ENCODE assay signal across 13 mouse cellular contexts in the genomic region with DNA sequence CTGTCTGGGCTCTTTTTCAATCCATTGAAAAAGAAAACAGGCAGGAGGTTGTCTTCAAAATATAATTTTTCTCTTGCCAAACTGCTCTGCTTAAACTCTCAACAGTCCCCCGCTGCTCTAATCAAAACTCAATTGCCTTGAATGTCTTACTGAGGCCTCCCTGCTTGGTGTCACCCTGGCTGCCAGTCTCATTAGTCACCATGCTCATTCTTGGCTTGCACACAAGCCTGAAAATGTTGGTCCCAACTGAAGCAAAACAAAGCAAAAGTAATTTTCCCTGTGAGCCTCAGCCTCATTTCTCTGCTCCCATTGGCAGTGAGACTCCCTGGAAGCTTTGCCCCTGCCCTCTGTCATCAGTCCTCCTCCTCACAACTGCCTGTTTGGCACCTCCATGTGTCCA.
DNase-seq lines count a peak whose midpoint lies in the region; ATAC-seq lines count a peak whose summit lies in the region.
"Had no signal": no experiment of that assay in that cellular context is flagged by ENCODE, and none has a peak within 500 bp of the region (broad histone marks: within the 10 kb centered on the region; RNA-seq: fewer than 3 reads in every experiment).

No protein-coding gene starts in this region.

- peak; percentile 1 for DNase-seq in heart, adult 8-10 months (ENCODE audit: low spot score)
- DNase-seq in right cerebral cortex, adult 18-20 months: peak; percentile 7
- no peak for DNase-seq in right cerebral cortex, postnatal 25 days
- DNase-seq in heart, postnatal 10 days: peak; percentile 5 to 17
- peak; percentile 17 for DNase-seq in lung, postnatal 36 days
- DNase-seq in cerebellum, adult 11-12 months: no peak
- DNase-seq: cerebellum, postnatal 25 days; right cerebral cortex, postnatal 4 days had no signal

- no peaks in the 10 kb centered on the region for H3K9me3 ChIP-seq in heart, embryonic 11.5 days (replicated peaks; ENCODE audit: control insufficient read depth, low read length)
- H3K9me3 ChIP-seq: embryonic facial prominence, embryonic 15.5 days had no signal

- H3K9ac ChIP-seq in heart, embryonic 11.5 days (ENCODE audit: low read depth, low read length): no peak overlapping the region
- H3K9ac ChIP-seq: embryonic facial prominence, embryonic 15.5 days had no signal

- no peaks in the 10 kb centered on the region for H3K36me3 ChIP-seq in heart, embryonic 11.5 days (ENCODE audit: control insufficient read depth, insufficient read depth, low read length)
- H3K36me3 ChIP-seq: embryonic facial prominence, embryonic 15.5 days had no signal

- WGBS in heart, embryonic 11.5 days (ENCODE audit: insufficient replicate concordance): 52% methylated on average over 1 of the region's 1 CpGs

- no peak overlapping the region for H3K27ac ChIP-seq in heart, embryonic 11.5 days (ENCODE audit: low read depth, low read length)
- H3K27ac ChIP-seq: embryonic facial prominence, embryonic 15.5 days had no signal

- no peak overlapping the region for H3K4me2 ChIP-seq in heart, embryonic 11.5 days
- H3K4me2 ChIP-seq: embryonic facial prominence, embryonic 15.5 days had no signal

- no peaks in the 10 kb centered on the region for H3K27me3 ChIP-seq in heart, embryonic 11.5 days (ENCODE audit: control insufficient read depth, insufficient read depth, low read length)
- H3K27me3 ChIP-seq: embryonic facial prominence, embryonic 15.5 days had no signal

- no peaks in the 10 kb centered on the region for H3K4me1 ChIP-seq in heart, embryonic 11.5 days (ENCODE audit: control insufficient read depth, insufficient read depth, low read length)
- H3K4me1 ChIP-seq: embryonic facial prominence, embryonic 15.5 days had no signal

- no peak for ATAC-seq in heart, embryonic 11.5 days (replicated peaks; ENCODE audit: insufficient number of reproducible peaks, low FRiP score, low TSS enrichment)
- no peak for ATAC-seq in erythroid progenitor cell, adult 5-6 weeks (replicated peaks; ENCODE audit: low FRiP score, poor library complexity, severe bottlenecking)
- ATAC-seq: CD4-positive, CD25-positive, alpha-beta regulatory T cell, adult 4 months; intestine, embryonic 16.5 days had no signal

- intact Hi-C loops in heart, postnatal 10 days (cut with DNase I): loop anchor here (10.0 kb wide), 1 partner anchor 189 kb away; no protein-coding TSS in a partner anchor

- H3K4me3 ChIP-seq in heart, embryonic 11.5 days (ENCODE audit: low read depth, low read length): no peak overlapping the region
- H3K4me3 ChIP-seq: embryonic facial prominence, embryonic 15.5 days had no signal

Comparison
In these comparisons a context has a peak if more than half of its experiments do, and no peak if none do; other contexts are left out.
1. DNase-seq: peak in heart, adult 8-10 months (single experiment), right cerebral cortex, adult 18-20 months (single experiment), heart, postnatal 10 days (2 of 2) and lung, postnatal 36 days (single experiment); none in right cerebral cortex, postnatal 25 days (single experiment) and cerebellum, adult 11-12 months (single experiment).